Mouse (Mus musculus) lung, embryonic 15.5 days (tissue): Measurements from ENCODE around the gene Gtpbp2. TPM values are rescaled to one million over a fixed set of nuclear protein-coding genes. Genes with fewer than 3 reads are reported as not detected.

Source experiments
- ATAC-seq: fragments of 200-750 bp; cut with Nextera tagmentation; 2 replicates; pipeline ENCODE4 v1.8.0; 2017; ENCODE audit warnings: moderate number of reproducible peaks, borderline replicate concordance; ENCODE audit not compliant: low FRiP score, low TSS enrichment; ENCODE audit errors: extremely low read depth
- H3K27ac ChIP-seq: fragments of 300-500 bp; sonication (generic); 2 replicates; pipeline ENCODE4 v1.5.1; 2015; ENCODE audit warnings: moderate library complexity, mild to moderate bottlenecking, inconsistent platforms
- H3K27me3 ChIP-seq: fragments of 300-500 bp; sonication (generic); 2 replicates; pipeline ENCODE4 v1.6.1; 2015; ENCODE audit warnings: inconsistent platforms
- H3K36me3 ChIP-seq: fragments of 300-500 bp; sonication (generic); 2 replicates; pipeline ENCODE4 v1.6.1; 2015; ENCODE audit warnings: inconsistent platforms
- H3K4me1 ChIP-seq: fragments of 300-500 bp; sonication (generic); 2 replicates; pipeline ENCODE4 v1.6.1; 2015; ENCODE audit warnings: inconsistent platforms
- H3K4me2 ChIP-seq: fragments of 300-500 bp; sonication (generic); 2 replicates; pipeline ENCODE4 v1.6.1; 2015; ENCODE audit warnings: inconsistent platforms, mild to moderate bottlenecking, moderate library complexity
- H3K4me3 ChIP-seq: fragments of 300-500 bp; sonication (generic); 2 replicates; pipeline ENCODE4 v1.5.1; 2015; ENCODE audit warnings: mild to moderate bottlenecking, inconsistent platforms
- H3K9ac ChIP-seq: fragments of 300-500 bp; sonication (generic); 2 replicates; pipeline ENCODE4 v1.6.1; 2015; ENCODE audit warnings: inconsistent platforms
- H3K9me3 ChIP-seq: fragments of 300-500 bp; sonication (generic); 2 replicates; pipeline ENCODE4 v1.6.1; 2016; ENCODE audit warnings: inconsistent platforms
- WGBS: fragments of 180-500 bp; shearing (Covaris S2); methylation state at CpG from one replicate; pipeline ENCODE4 v1.1.7; 2015; 5-methylcytosine and 5-hydroxymethylcytosine counted together
- polyA plus RNA-seq: library from polyadenylated mRNA; unstranded; fragments of >200 nt; fragmentation: Nextera tagmentation; extraction: Ambion mirVana; gene quantifications from 2 replicates; pipeline ENCODE4 v1.2.1, GENCODE M21; 2015

Gtpbp2 gene
- polyA plus RNA-seq, 1 experiment from 2014 or later, result 50.9 TPM

- whole genome bisulfite sequencing, result 88% methylated on average over 8 of the region's 8 CpGs
- Histone ChIP-seq H3K27ac (no peak overlapping the region), H3K9ac (no peak overlapping the region), H3K9me3 (no peaks in the 10 kb centered on the region), H3K36me3 (no peaks in the 10 kb centered on the region), H3K4me1 (peaks cover 30% of the 10 kb centered on the region), H3K4me3 (no peak overlapping the region), H3K4me2 (no peak overlapping the region), H3K27me3 (no peaks in the 10 kb centered on the region)
- no peak for ATAC-seq
These were observed 3.7 kb upstream of the Gtpbp2 start for GRCm38 (mm10) chr17:46157131-46157530.

GRCm38 (mm10) chr17:46159236-46159635 is 1.6 kb upstream of the Gtpbp2 start:
- Histone ChIP-seq H3K27ac (peak overlapping the region; percentile 92; the same call in 1 of the 2 replicates), H3K36me3 (peaks cover 3% of the 10 kb centered on the region; the same call in 1 of the 2 replicates), H3K9me3 (no peaks in the 10 kb centered on the region), H3K4me1 (peaks cover 30% of the 10 kb centered on the region), H3K27me3 (no peaks in the 10 kb centered on the region), H3K4me2 (peak overlapping the region; percentile 83), H3K9ac (0 out of 2 replicates have a peak overlapping the region, but pooled peaks have one; percentile 28), H3K4me3 (no peak overlapping the region; the same call in 1 of the 2 replicates)
- ATAC-seq, result no peak
- WGBS, result 48% methylated on average over 2 of the region's 2 CpGs

GRCm38 (mm10) chr17:46160090-46160662 is 656 bp upstream of the Gtpbp2 start:
- peak; percentile 80 for ATAC-seq
- H3K9ac ChIP-seq, result peak overlapping the region; percentile 48
- WGBS, result under 1% methylated on average over 16 of the region's 16 CpGs

GRCm38 (mm10) chr17:46161179-46161578 is 347 bp downstream of the Gtpbp2 start:
- peaks cover 28% of the 10 kb centered on the region for H3K4me1 ChIP-seq
- H3K4me3 ChIP-seq, result peak overlapping the region; percentile 68
- H3K4me2 ChIP-seq, result peak overlapping the region; percentile 65
- peak overlapping the region; percentile 82 for H3K27ac ChIP-seq
- H3K36me3 ChIP-seq, result peaks cover 23% of the 10 kb centered on the region
- ATAC-seq, result 0 out of 2 replicates have a peak, but pooled peaks have one; percentile 2
- no peaks in the 10 kb centered on the region for H3K9me3 ChIP-seq
- H3K27me3 ChIP-seq, result no peaks in the 10 kb centered on the region
- H3K9ac ChIP-seq, result peak overlapping the region; percentile 76
- under 1% methylated on average over 19 of the region's 19 CpGs for WGBS

More at GRCm38 (mm10) chr17:46160090-46160662, 656 bp upstream of the Gtpbp2 start:
- Histone ChIP-seq H3K4me1 (peaks cover 28% of the 10 kb centered on the region), H3K36me3 (peaks cover 13% of the 10 kb centered on the region), H3K4me2 (peak overlapping the region; percentile 83), H3K27ac (peak overlapping the region; percentile 92), H3K9me3 (no peaks in the 10 kb centered on the region), H3K27me3 (no peaks in the 10 kb centered on the region), H3K4me3 (peak overlapping the region; percentile 68)

- WGBS, result 46% methylated on average over 9 of the region's 9 CpGs
- no peaks in the 10 kb centered on the region for H3K27me3 ChIP-seq
- peak overlapping the region; percentile 68 for H3K4me3 ChIP-seq
- ATAC-seq, result no peak
- peak overlapping the region; percentile 82 for H3K27ac ChIP-seq
- peak overlapping the region; percentile 65 for H3K4me2 ChIP-seq
- peak overlapping the region; percentile 76 for H3K9ac ChIP-seq
- no peaks in the 10 kb centered on the region for H3K9me3 ChIP-seq
- peaks cover 28% of the 10 kb centered on the region for H3K36me3 ChIP-seq
- H3K4me1 ChIP-seq, result peaks cover 28% of the 10 kb centered on the region
These were observed 878 bp downstream of the Gtpbp2 start for GRCm38 (mm10) chr17:46161710-46162109.

GRCm38 (mm10) chr17:46162551-46162950 is 1.7 kb downstream of the Gtpbp2 start:
- H3K9me3 ChIP-seq, result no peaks in the 10 kb centered on the region
- peak overlapping the region; percentile 65 for H3K4me2 ChIP-seq
- WGBS, result 75% methylated on average over 7 of the region's 7 CpGs
- H3K4me3 ChIP-seq, result peak overlapping the region; percentile 68
- no peak for ATAC-seq
- H3K27me3 ChIP-seq, result no peaks in the 10 kb centered on the region
- H3K27ac ChIP-seq, result peak overlapping the region; percentile 57; the same call in 1 of the 2 replicates
- peaks cover 28% of the 10 kb centered on the region for H3K4me1 ChIP-seq
- peaks cover 36% of the 10 kb centered on the region for H3K36me3 ChIP-seq
- H3K9ac ChIP-seq, result no peak overlapping the region

GRCm38 (mm10) chr17:46162951-46163421 is 2.2 kb downstream of the Gtpbp2 start:
- Histone ChIP-seq H3K4me2 (peak overlapping the region; percentile 65), H3K36me3 (peaks cover 41% of the 10 kb centered on the region), H3K9me3 (no peaks in the 10 kb centered on the region), H3K4me3 (peak overlapping the region; percentile 68), H3K9ac (no peak overlapping the region), H3K27me3 (no peaks in the 10 kb centered on the region), H3K27ac (peak overlapping the region; percentile 57; the same call in 1 of the 2 replicates), H3K4me1 (peaks cover 28% of the 10 kb centered on the region)
- WGBS, result 56% methylated on average over 9 of the region's 9 CpGs
- no peak for ATAC-seq

GRCm38 (mm10) chr17:46164301-46164700 is 3.5 kb downstream of the Gtpbp2 start:
- WGBS, result 93% methylated on average over 8 of the region's 8 CpGs
- Histone ChIP-seq H3K27me3 (no peaks in the 10 kb centered on the region), H3K4me3 (no peak overlapping the region), H3K27ac (no peak overlapping the region), H3K9me3 (no peaks in the 10 kb centered on the region), H3K9ac (no peak overlapping the region), H3K4me2 (no peak overlapping the region), H3K4me1 (peaks cover 25% of the 10 kb centered on the region), H3K36me3 (peaks cover 54% of the 10 kb centered on the region)
- ATAC-seq, result no peak

GRCm38 (mm10) chr17:46164791-46165190 is 4.0 kb downstream of the Gtpbp2 start:
- no peaks in the 10 kb centered on the region for H3K27me3 ChIP-seq
- peaks cover 20% of the 10 kb centered on the region for H3K4me1 ChIP-seq
- WGBS, result 92% methylated on average over 10 of the region's 10 CpGs
- ATAC-seq, result no peak
- no peak overlapping the region for H3K4me2 ChIP-seq
- peaks cover 59% of the 10 kb centered on the region for H3K36me3 ChIP-seq
- no peak overlapping the region for H3K27ac ChIP-seq
- no peak overlapping the region for H3K9ac ChIP-seq
- no peak overlapping the region for H3K4me3 ChIP-seq
- H3K9me3 ChIP-seq, result no peaks in the 10 kb centered on the region

GRCm38 (mm10) chr17:46165460-46165859 is 4.6 kb downstream of the Gtpbp2 start:
- peaks cover 62% of the 10 kb centered on the region for H3K36me3 ChIP-seq
- ATAC-seq, result no peak

GRCm38 (mm10) chr17:46166270-46166669 is 5.4 kb downstream of the Gtpbp2 start:
- Histone ChIP-seq H3K27me3 (no peaks in the 10 kb centered on the region), H3K9ac (no peak overlapping the region), H3K4me3 (no peak overlapping the region), H3K9me3 (no peaks in the 10 kb centered on the region), H3K4me1 (peaks cover 19% of the 10 kb centered on the region), H3K36me3 (peaks cover 70% of the 10 kb centered on the region), H3K27ac (no peak overlapping the region), H3K4me2 (no peak overlapping the region)
- WGBS, result 74% methylated on average over 5 of the region's 5 CpGs
- ATAC-seq, result no peak

More at GRCm38 (mm10) chr17:46165460-46165859, 4.6 kb downstream of the Gtpbp2 start:
- H3K27ac ChIP-seq, result no peak overlapping the region
- no peak overlapping the region for H3K9ac ChIP-seq
- no peaks in the 10 kb centered on the region for H3K9me3 ChIP-seq
- 87% methylated on average over 12 of the region's 12 CpGs for WGBS
- no peaks in the 10 kb centered on the region for H3K27me3 ChIP-seq
- H3K4me1 ChIP-seq, result peaks cover 19% of the 10 kb centered on the region
- H3K4me2 ChIP-seq, result no peak overlapping the region
- no peak overlapping the region for H3K4me3 ChIP-seq

- Histone ChIP-seq H3K4me3 (no peak overlapping the region), H3K9ac (no peak overlapping the region), H3K36me3 (peaks cover 74% of the 10 kb centered on the region), H3K9me3 (no peaks in the 10 kb centered on the region), H3K27me3 (no peaks in the 10 kb centered on the region), H3K27ac (no peak overlapping the region), H3K4me1 (peaks cover 15% of the 10 kb centered on the region), H3K4me2 (no peak overlapping the region)
- no peak for ATAC-seq
- 86% methylated on average over 11 of the region's 11 CpGs for WGBS
These were observed 6.2 kb downstream of the Gtpbp2 start for GRCm38 (mm10) chr17:46167014-46167413.
